Mouse (Mus musculus) hindbrain, embryonic 11.5 days (tissue): ENCODE measurements around the gene Sytl1. TPM values are rescaled to one million over a fixed set of nuclear protein-coding genes. Genes with fewer than 3 reads are reported as not detected.

Experiments used
- ATAC-seq: fragments of 200-750 bp; cut with Nextera tagmentation; 2 replicates; pipeline ENCODE4 v1.8.0; 2017; ENCODE audit warnings: mild to moderate bottlenecking, moderate TSS enrichment, moderate library complexity; ENCODE audit not compliant: low FRiP score
- DNase-seq: peaks from one replicate; pipeline ENCODE4 v3.0.0-alpha.2; 2015; ENCODE audit warnings: low spot score
- H3K27ac ChIP-seq: fragments of 300-500 bp; sonication (generic); 2 replicates; pipeline ENCODE4 v1.5.1; 2014; ENCODE audit warnings: mild to moderate bottlenecking, low read depth, low read length
- H3K27me3 ChIP-seq: fragments of 300-500 bp; sonication (generic); 2 replicates; pipeline ENCODE4 v1.6.1; 2014; ENCODE audit warnings: mild to moderate bottlenecking, low read length, moderate library complexity, mixed read lengths; ENCODE audit not compliant: control insufficient read depth, insufficient read depth
- H3K36me3 ChIP-seq: fragments of 300-500 bp; sonication (generic); 2 replicates; pipeline ENCODE4 v1.6.1; 2014; ENCODE audit warnings: mild to moderate bottlenecking, low read length, moderate library complexity, mixed read lengths; ENCODE audit not compliant: control insufficient read depth, insufficient read depth
- H3K4me1 ChIP-seq: fragments of 300-500 bp; sonication (generic); replicated peaks from 2 replicates; pipeline ENCODE4 v1.6.1; 2014; ENCODE audit warnings: low read length, mixed read lengths; ENCODE audit not compliant: control insufficient read depth, insufficient read depth
- H3K4me2 ChIP-seq: fragments of 300-500 bp; sonication (generic); replicated peaks from 2 replicates; pipeline ENCODE4 v1.6.1; 2014; ENCODE audit warnings: mild to moderate bottlenecking, low read depth, low read length
- H3K4me3 ChIP-seq: fragments of 300-500 bp; sonication (generic); 2 replicates; pipeline ENCODE4 v1.5.1; 2014; ENCODE audit warnings: low read depth, low read length
- H3K9ac ChIP-seq: fragments of 300-500 bp; sonication (generic); 2 replicates; pipeline ENCODE4 v1.6.1; 2014; ENCODE audit warnings: low read depth, low read length
- H3K9me3 ChIP-seq: fragments of 300-500 bp; sonication (generic); 2 replicates; pipeline ENCODE4 v1.6.1; 2016; ENCODE audit warnings: low read length; ENCODE audit not compliant: control insufficient read depth
- WGBS: fragments of 180-500 bp; shearing (Covaris S2); extraction: QIAGEN DNeasy Blood & Tissue Kit; methylation state at CpG from one replicate; pipeline ENCODE4 v1.1.7; 2014; 5-methylcytosine and 5-hydroxymethylcytosine counted together
- polyA plus RNA-seq: library from polyadenylated mRNA; unstranded; fragments of >200 nt; fragmentation: Nextera tagmentation; extraction: Ambion mirVana; gene quantifications from 2 replicates; pipeline ENCODE4 v1.2.1, GENCODE M21; 2014

Gene Sytl1
- 0.59 and 1.2 TPM in 2 replicates for polyA plus RNA-seq

DNA sequence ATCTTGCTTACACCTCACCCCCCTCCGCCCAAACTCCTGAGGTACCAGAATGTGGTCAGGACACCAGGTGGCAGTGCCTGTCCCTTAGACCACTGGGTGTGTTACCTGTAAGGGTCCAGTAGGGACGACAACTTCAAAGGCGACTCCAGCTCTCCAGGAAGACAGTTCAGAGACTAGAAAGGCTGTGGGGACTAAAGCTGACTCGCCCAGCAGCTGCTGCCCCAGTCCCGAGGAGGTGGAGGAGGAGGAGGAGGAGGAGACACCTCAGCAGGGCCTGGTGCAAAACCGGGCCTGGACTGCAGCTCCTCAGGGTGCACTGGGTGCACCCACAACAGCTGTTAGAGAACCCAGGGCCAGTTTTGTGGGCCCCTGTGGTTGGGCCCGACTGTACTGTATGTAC lies at the start of gene Sytl1:
Gene Sytl1 (minus strand): TSS at position 232 of the 400 bp plus-strand sequence.
- DNase-seq (no peak), ATAC-seq (no peak)
- H3K9ac ChIP-seq: no peak within 1 kb of the TSS
- H3K27me3 ChIP-seq: peaks cover 1% of the 10 kb centered on the region; the same call in 1 of the 2 replicates
- 36% methylated on average over 7 of the region's 7 CpGs for WGBS
- no peak within 1 kb of the TSS for H3K4me2 ChIP-seq
- no peaks in the 10 kb centered on the region for H3K9me3 ChIP-seq
- peaks cover 9% of the 10 kb centered on the region for H3K36me3 ChIP-seq
- no peaks in the 10 kb centered on the region for H3K4me1 ChIP-seq
- no peak within 1 kb of the TSS for H3K4me3 ChIP-seq
- H3K27ac ChIP-seq: no peak within 1 kb of the TSS

GRCm38 (mm10) chr4:133309948-133310347 lies 47.0 kb upstream of the Sytl1 start:
- Histone ChIP-seq H3K4me3 (no peak overlapping the region), H3K4me2 (no peak overlapping the region), H3K9me3 (no peaks in the 10 kb centered on the region), H3K4me1 (no peaks in the 10 kb centered on the region), H3K27ac (no peak overlapping the region), H3K27me3 (no peaks in the 10 kb centered on the region), H3K36me3 (no peaks in the 10 kb centered on the region), H3K9ac (no peak overlapping the region)
- ATAC-seq: no peak
- 1% methylated on average over 3 of the region's 3 CpGs for whole genome bisulfite sequencing
- peak; percentile 91 for DNase-seq

DNA sequence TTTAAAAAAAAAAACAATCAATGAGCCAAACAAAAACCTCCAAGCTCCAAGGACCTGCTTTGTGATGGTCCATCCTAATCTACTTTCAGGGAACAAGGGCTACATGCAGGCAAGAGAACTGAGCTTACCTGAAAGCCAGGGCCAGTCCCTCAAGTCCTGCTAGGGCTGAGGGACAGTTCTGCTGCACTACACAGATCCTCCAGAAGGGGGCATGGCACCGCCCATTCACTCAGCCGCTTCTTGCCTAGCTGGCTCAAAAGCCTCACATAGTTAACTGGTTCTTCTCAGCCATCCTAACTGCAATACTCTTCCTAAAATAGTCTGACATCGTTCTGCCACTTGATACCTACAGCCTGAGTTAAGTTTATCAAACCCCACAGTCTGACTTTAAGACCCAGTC lies 44.4 kb upstream of the Sytl1 start:
- H3K4me2 ChIP-seq: no peak overlapping the region

DNA sequence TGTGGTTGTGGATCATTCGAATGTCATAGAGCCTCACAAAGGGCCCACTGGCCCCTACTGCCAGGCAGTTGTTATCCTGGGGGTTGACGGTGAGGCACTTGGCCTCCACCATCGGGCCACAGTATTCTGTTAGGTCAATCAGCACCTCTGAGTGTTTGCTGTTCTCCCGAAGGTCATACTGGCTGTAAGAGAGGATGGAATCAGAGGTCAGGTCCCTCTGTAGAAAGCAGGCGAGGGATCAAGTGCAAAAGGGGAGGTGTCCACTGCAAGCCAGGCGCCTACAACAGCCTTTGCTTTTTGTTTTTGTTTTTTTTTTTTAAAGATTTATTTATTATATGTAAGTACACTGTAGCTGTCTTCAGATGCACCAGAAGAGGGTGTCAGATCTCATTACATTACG lies 42.9 kb upstream of the Sytl1 start:
- Histone ChIP-seq H3K4me2 (no peak overlapping the region), H3K9ac (no peak overlapping the region), H3K4me1 (no peaks in the 10 kb centered on the region), H3K9me3 (no peaks in the 10 kb centered on the region), H3K4me3 (no peak overlapping the region), H3K36me3 (0 out of 2 replicates have a peak, but pooled peaks cover 3% of the 10 kb centered on the region), H3K27ac (no peak overlapping the region), H3K27me3 (no peaks in the 10 kb centered on the region)
- ATAC-seq (no peak), DNase-seq (no peak)
- 85% methylated on average over 7 of the region's 7 CpGs for WGBS

More for the DNA sequence above, 44.4 kb upstream of the Sytl1 start:
- Histone ChIP-seq H3K27me3 (no peaks in the 10 kb centered on the region), H3K9ac (no peak overlapping the region), H3K36me3 (no peaks in the 10 kb centered on the region), H3K9me3 (no peaks in the 10 kb centered on the region), H3K27ac (no peak overlapping the region), H3K4me1 (no peaks in the 10 kb centered on the region), H3K4me3 (no peak overlapping the region)
- ATAC-seq (no peak), DNase-seq (peak; percentile 66)
- 42% methylated on average over 3 of the region's 3 CpGs for WGBS

GRCm38 (mm10) chr4:133304770-133305169 lies 41.9 kb upstream of the Sytl1 start:
- Histone ChIP-seq H3K4me1 (no peaks in the 10 kb centered on the region), H3K4me2 (no peak overlapping the region), H3K27ac (no peak overlapping the region), H3K9me3 (no peaks in the 10 kb centered on the region), H3K36me3 (0 out of 2 replicates have a peak, but pooled peaks cover 3% of the 10 kb centered on the region), H3K27me3 (no peaks in the 10 kb centered on the region), H3K4me3 (no peak overlapping the region), H3K9ac (no peak overlapping the region)
- no peak for DNase-seq
- 91% methylated on average over 7 of the region's 7 CpGs for WGBS
- no peak for ATAC-seq

DNA sequence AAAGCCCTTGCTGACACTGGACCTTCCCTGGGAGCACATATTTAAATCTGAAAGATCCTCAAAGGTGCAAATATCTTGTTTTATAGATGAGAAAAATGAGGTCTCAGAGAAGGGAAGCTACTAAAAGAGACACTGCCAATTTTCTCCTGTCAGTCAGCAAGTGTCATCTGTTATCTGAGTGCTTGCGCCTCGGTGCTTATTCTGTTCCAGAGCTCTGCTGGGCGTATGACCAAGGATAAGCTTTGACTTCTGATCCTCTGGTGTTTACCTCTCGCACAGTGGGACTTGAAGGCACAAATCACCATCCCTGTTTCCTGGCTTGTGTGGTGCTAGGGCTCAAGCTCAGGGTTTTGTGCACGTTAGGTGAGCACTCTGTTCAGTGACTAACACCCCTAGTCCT lies 39.8 kb upstream of the Sytl1 start:
- peaks cover 9% of the 10 kb centered on the region for H3K4me1 ChIP-seq
- no peak overlapping the region for H3K9ac ChIP-seq
- 90% methylated on average over 5 of the region's 5 CpGs for WGBS
- ATAC-seq (no peak), DNase-seq (no peak)
- no peak overlapping the region for H3K4me3 ChIP-seq
- no peak overlapping the region for H3K27ac ChIP-seq
- no peaks in the 10 kb centered on the region for H3K9me3 ChIP-seq
- no peaks in the 10 kb centered on the region for H3K27me3 ChIP-seq
- H3K36me3 ChIP-seq: 0 out of 2 replicates have a peak, but pooled peaks cover 3% of the 10 kb centered on the region
- H3K4me2 ChIP-seq: no peak overlapping the region

GRCm38 (mm10) chr4:133301802-133302201 lies 38.9 kb upstream of the Sytl1 start:
- Histone ChIP-seq H3K9ac (no peak overlapping the region), H3K4me2 (no peak overlapping the region), H3K4me1 (peaks cover 9% of the 10 kb centered on the region), H3K4me3 (no peak overlapping the region), H3K9me3 (no peaks in the 10 kb centered on the region), H3K27ac (no peak overlapping the region), H3K27me3 (no peaks in the 10 kb centered on the region), H3K36me3 (0 out of 2 replicates have a peak, but pooled peaks cover 3% of the 10 kb centered on the region)
- WGBS: 22% methylated on average over 4 of the region's 4 CpGs
- ATAC-seq (0 out of 2 replicates have a peak, but pooled peaks have one; percentile 13), DNase-seq (peak; percentile 87)

DNA sequence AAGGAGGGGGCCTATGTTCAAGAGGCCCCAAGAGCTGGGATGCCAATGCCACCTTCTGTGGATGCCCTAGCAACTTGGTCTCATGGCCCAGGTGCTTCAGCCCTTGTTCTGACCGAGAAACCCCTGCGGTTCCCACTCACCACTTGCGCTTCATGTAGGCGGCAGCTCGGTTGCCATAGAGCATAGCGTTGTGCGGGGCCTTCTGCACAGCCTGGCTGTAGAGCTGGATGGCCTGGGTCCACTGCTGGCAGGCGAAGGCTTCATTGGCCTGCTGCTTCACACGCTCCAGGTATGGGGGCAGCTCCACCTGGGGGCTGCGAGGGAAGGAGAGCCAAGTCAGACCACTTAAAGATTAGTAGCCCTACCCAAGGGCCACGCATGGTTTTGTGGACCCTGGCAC lies 37.5 kb upstream of the Sytl1 start:
- Histone ChIP-seq H3K27me3 (no peaks in the 10 kb centered on the region), H3K36me3 (0 out of 2 replicates have a peak, but pooled peaks cover 3% of the 10 kb centered on the region), H3K9me3 (no peaks in the 10 kb centered on the region), H3K27ac (no peak overlapping the region), H3K4me3 (no peak overlapping the region), H3K9ac (no peak overlapping the region), H3K4me1 (peaks cover 9% of the 10 kb centered on the region), H3K4me2 (no peak overlapping the region)
- ATAC-seq (no peak), DNase-seq (no peak)
- WGBS: 92% methylated on average over 11 of the region's 11 CpGs

GRCm38 (mm10) chr4:133299701-133300100 lies 36.8 kb upstream of the Sytl1 start:
- Histone ChIP-seq H3K4me3 (no peak overlapping the region), H3K36me3 (0 out of 2 replicates have a peak, but pooled peaks cover 3% of the 10 kb centered on the region), H3K27ac (no peak overlapping the region), H3K27me3 (no peaks in the 10 kb centered on the region), H3K9ac (no peak overlapping the region), H3K4me1 (peaks cover 9% of the 10 kb centered on the region), H3K9me3 (no peaks in the 10 kb centered on the region), H3K4me2 (no peak overlapping the region)
- ATAC-seq (no peak), DNase-seq (no peak)
- WGBS: 74% methylated on average over 5 of the region's 5 CpGs
